Mouse (Mus musculus) kidney, adult 2 months (tissue): ENCODE results near the gene Grap. TPM values are rescaled to one million over a fixed set of nuclear protein-coding genes. Genes with fewer than 3 reads are reported as not detected.
A peak's percentile ranks its signal among the peaks of the same experiment; 100 is the strongest.

Experiments
- DNase-seq: peaks from one replicate; pipeline ENCODE4 v3.0.0; 2021
- H3K27ac ChIP-seq: fragments of 200-500 bp; 2 replicates; pipeline ENCODE4 v1.5.1; 2012; ENCODE audit warnings: low read depth, low read length, control low read depth, inconsistent platforms; ENCODE audit not compliant: insufficient read depth
- H3K27me3 ChIP-seq: fragments of 200-500 bp; replicated peaks from 2 replicates; pipeline ENCODE4 v1.6.1; 2012; ENCODE audit warnings: mild to moderate bottlenecking, moderate library complexity, low read length, inconsistent platforms; ENCODE audit not compliant: control insufficient read depth, insufficient read depth
- H3K36me3 ChIP-seq: fragments of 200-500 bp; 2 replicates; pipeline ENCODE4 v1.6.1; 2012; ENCODE audit warnings: mild to moderate bottlenecking, moderate library complexity, low read length, inconsistent platforms; ENCODE audit not compliant: control insufficient read depth, insufficient read depth
- H3K4me1 ChIP-seq: fragments of 200-500 bp; 2 replicates; pipeline ENCODE4 v1.6.1; 2011; ENCODE audit warnings: low read length; ENCODE audit not compliant: control insufficient read depth, insufficient read depth
- H3K4me3 ChIP-seq: fragments of 200-500 bp; 2 replicates; pipeline ENCODE4 v1.5.1; 2011; ENCODE audit warnings: mild to moderate bottlenecking, low read depth, low read length, control low read depth; ENCODE audit not compliant: insufficient read depth
- CTCF ChIP-seq: fragments of 200-500 bp; conservative IDR thresholded peaks from 2 replicates; pipeline ENCODE4 v1.5.1; 2011; ENCODE audit warnings: low read depth, mild to moderate bottlenecking, control low read depth, low read length, moderate library complexity, mixed read lengths; ENCODE audit not compliant: insufficient read depth, insufficient read length
- POLR2A ChIP-seq: fragments of 200-500 bp; IDR thresholded peaks from one replicate; pipeline ENCODE4 v1.6.1; 2011; ENCODE audit warnings: low read depth, low read length, control low read depth
- WGBS: fragments of 180-500 bp; shearing (Covaris S2); methylation state at CpG from one replicate; pipeline ENCODE4 v1.1.7; 2018; 5-methylcytosine and 5-hydroxymethylcytosine counted together
- polyA plus RNA-seq: library from polyadenylated mRNA; depleted of rRNA; stranded (reverse); fragments of >200 nt; gene quantifications from 2 replicates; pipeline ENCODE4 v1.2.3, GENCODE M21; 2012

Grap gene
- polyA plus RNA-seq, 1 experiment: 15.3 TPM

DNA sequence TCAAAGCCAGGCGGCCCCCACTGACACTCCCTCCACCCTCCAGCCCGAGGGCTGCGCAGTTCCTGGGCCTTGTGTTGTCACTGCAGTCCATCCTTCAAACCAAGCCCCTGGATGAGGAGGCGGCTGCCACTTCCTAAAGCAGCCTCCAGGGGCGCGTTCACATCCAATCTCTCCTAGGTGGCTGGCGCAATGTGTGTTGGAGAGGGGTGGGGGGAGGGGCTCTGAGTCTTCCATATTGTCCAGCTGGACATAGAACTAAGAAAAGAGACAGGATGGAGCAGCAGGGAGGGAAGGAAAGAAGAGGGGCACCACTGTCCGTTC is 21.7 kb downstream of the Grap start:
- no peak overlapping the region for H3K4me3 ChIP-seq
- no peaks in the 10 kb centered on the region for H3K4me1 ChIP-seq
- no peak for DNase-seq
- H3K36me3 ChIP-seq: no peaks in the 10 kb centered on the region
- no peaks in the 10 kb centered on the region for H3K27me3 ChIP-seq
- no peak overlapping the region for H3K27ac ChIP-seq
- WGBS: 31% methylated on average over 8 of the region's 8 CpGs
- TF ChIP-seq POLR2A (no peak), CTCF (peak; percentile 36; the same call in 1 of the 2 replicates)

DNA sequence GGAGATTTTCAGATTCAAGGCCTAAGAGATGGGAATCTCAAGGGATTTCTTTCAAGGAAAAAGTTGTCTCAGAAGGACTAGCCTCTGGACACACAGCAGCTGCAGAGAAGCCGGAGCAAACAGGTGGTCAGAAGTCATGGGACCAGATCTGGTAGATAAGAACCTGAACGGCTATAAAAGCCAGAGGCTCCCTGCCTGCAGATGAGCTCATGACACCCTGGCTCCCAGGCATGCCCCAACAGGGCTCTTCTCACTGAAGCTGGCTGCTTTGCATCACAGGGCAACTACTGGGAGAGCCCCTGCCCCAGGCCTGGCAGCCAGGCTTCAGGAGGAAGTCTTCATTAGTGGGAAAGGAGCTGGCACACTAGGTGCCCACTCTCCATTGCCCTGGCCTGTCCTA is 22.3 kb downstream of the Grap start:
- 70% methylated on average over 2 of the region's 2 CpGs for whole genome bisulfite sequencing

DNA sequence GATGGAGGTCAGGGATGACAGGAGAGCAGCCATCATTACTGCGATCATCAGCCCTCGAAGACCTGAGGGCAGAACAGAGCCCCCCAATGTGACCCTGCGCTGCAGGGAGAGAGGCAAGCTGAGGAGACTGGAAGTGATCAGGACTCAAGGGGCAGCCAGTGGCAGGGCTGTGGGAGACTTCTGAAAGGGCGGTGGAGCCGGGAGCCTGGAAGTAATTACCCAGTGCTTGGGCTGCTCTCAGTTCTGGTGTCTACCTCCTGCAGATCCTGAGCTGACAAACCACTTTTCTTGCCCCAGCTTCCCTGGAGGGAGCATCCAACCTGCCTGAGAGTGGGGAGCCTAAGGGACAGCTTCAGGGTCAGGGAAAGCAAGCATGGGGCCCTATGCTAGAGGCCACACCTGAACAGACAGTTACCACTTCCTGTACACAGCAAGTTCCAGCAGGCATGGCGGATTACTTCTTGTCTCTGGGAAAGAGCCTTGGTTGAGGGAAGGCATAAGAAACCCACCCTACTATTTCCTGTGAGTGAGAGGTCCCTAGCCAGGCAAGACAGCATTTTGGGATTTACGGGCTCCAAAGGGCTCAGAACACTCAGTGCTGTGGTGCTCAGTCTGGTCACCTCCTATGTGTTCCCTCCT is 23.3 kb downstream of the Grap start:
- Histone ChIP-seq H3K4me1 (no peaks in the 10 kb centered on the region), H3K4me3 (no peak overlapping the region), H3K36me3 (no peaks in the 10 kb centered on the region), H3K27ac (no peak overlapping the region), H3K27me3 (no peaks in the 10 kb centered on the region)
- WGBS: 83% methylated on average over 7 of the region's 7 CpGs
- no peak for TF ChIP-seq POLR2A
- no peak for TF ChIP-seq CTCF
- no peak for DNase-seq

More for the DNA sequence above, 22.3 kb downstream of the Grap start:
- Histone ChIP-seq H3K4me1 (no peaks in the 10 kb centered on the region), H3K36me3 (no peaks in the 10 kb centered on the region), H3K4me3 (no peak overlapping the region), H3K27me3 (no peaks in the 10 kb centered on the region), H3K27ac (no peak overlapping the region)
- DNase-seq: no peak
- TF ChIP-seq CTCF: no peak
- TF ChIP-seq POLR2A: no peak

DNA sequence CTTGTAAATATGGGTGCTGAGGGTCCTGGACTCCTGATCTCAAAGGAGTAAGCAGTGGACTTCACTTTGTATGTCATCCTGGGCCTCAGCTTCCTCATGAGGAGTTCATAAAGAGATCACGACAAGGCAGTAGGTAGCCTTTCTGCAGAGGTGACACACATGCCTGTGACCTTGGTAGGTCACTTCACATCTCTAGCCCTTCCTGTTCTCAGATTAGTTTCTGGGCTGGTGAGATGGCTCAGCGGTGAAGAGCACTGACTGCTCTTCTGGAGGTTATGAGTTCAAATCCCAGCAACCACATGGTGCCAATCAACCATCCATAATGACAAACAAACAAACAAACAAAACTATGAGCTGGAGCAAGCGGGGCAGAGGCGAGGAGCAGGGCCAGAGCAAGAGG is 24.6 kb downstream of the Grap start:
- WGBS: 90% methylated on average over 4 of the region's 4 CpGs
- no peak for DNase-seq
- TF ChIP-seq CTCF: no peak
- no peak for TF ChIP-seq POLR2A
- H3K36me3 ChIP-seq: no peaks in the 10 kb centered on the region
- H3K27me3 ChIP-seq: no peaks in the 10 kb centered on the region
- no peak overlapping the region for H3K27ac ChIP-seq
- H3K4me3 ChIP-seq: no peak overlapping the region
- H3K4me1 ChIP-seq: no peaks in the 10 kb centered on the region

DNA sequence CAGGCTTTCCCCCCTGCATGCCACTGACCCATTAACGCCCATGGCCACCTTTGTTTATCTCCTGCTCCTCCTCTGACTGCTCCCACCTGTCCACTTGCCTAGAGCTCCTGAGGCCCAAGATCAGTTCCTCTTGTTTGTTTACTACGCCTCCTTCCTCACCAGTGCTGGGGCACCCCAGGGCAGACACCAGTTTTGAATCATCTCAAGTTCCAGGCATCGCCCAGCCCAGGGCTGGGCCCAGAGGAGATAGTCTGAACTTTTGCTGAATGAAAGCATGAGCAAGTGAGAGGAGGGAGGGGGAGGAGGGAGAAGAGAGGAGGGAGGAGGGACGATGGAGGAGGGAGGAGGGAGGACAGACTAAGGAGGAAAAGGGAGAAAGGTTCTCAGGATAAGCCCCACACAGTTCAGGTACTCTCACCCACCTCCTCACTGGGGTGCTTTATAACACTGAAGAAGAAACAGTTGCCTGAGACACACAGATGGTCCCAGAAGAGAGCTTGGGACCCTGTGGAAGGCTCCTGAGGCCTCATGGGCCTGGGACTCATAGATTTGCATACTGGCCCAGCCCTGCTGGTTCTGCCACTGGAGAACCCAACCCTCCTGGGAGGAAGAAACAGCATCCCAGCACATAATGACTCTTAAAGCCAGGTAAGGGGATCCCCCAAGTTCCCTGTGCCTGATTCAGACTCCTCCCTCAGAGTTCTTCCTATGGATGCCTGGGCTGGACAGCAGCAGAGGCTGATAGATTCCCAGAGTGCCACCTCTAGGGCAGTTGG is 26.2 kb downstream of the Grap start:
- Histone ChIP-seq H3K27ac (no peak overlapping the region), H3K4me1 (peaks cover 5% of the 10 kb centered on the region)
- WGBS: 90% methylated on average over 4 of the region's 4 CpGs

DNA sequence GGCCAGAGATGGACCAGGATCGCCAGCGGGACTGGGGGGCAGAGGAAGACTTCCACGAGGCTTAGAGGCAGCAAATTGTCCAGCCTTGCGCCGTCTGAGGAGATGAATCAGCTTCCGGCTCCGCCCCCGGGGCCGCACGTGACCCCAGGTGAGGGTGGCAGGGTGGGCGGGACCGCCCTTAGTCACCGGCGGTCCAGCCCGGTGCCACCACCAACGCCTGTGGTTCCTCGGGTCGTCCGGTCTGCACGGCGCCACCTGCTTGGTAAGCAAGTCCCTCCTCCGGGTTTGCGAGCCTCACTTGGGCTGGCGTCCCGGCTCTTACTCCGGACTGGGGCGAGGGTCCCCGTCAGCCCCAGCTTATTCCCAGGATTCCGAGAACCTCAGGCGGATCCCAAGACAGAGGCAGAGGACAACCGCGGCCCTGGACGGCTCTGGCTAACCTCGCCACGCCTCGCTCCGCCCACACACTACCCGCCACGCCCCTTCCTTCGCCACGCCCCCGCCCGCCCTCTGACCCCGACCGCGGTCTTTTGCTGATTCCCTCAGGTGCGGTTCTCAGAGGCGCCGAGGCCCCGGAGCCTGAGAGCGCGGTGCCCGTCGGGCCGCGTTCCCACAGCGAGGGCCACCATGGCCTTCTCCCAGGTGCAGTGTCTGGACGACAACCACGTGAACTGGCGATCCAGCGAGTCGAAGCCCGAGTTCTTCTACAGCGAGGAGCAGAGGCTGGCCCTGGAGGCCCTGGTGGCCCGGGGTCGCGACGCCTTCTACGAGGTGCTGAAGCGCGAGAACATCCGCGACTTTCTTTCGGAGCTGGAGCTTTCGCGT is 31.1 kb downstream of the Grap start, which contains the start of gene Fam83g:
Gene Fam83g (plus strand): TSS at position 185 of the 825 bp plus-strand sequence.
- Histone ChIP-seq H3K36me3 (no peaks in the 10 kb centered on the region), H3K27ac (0 out of 2 replicates have a peak within 1 kb of the TSS, but pooled peaks have one; percentile 41), H3K27me3 (no peaks in the 10 kb centered on the region), H3K4me1 (peaks cover 8% of the 10 kb centered on the region), H3K4me3 (peak within 1 kb of the TSS; percentile 63)
- 4% methylated on average over 76 of the region's 76 CpGs for WGBS
- TF ChIP-seq POLR2A: peak; percentile 7
- no peak for TF ChIP-seq CTCF
- peak; percentile 87 for DNase-seq

More for the DNA sequence above, 26.2 kb downstream of the Grap start:
- Histone ChIP-seq H3K27me3 (no peaks in the 10 kb centered on the region), H3K4me3 (no peak overlapping the region), H3K36me3 (no peaks in the 10 kb centered on the region)
- no peak for DNase-seq
- TF ChIP-seq POLR2A (no peak), CTCF (no peak)
